Mouse (Mus musculus) heart, embryonic 15.5 days (tissue): ENCODE results near the gene Sdk1. TPM values are rescaled to one million over a fixed set of nuclear protein-coding genes. Genes with fewer than 3 reads are reported as not detected.

Experiments used
- ATAC-seq: fragments of 200-750 bp; cut with Nextera tagmentation; replicated peaks from 2 replicates; pipeline ENCODE4 v1.8.0; 2017; ENCODE audit warnings: low read depth, moderate TSS enrichment; ENCODE audit not compliant: insufficient number of reproducible peaks, insufficient read depth, low FRiP score
- H3K27ac ChIP-seq: fragments of 300-500 bp; sonication (generic); 2 replicates; pipeline ENCODE4 v1.5.1; 2015; ENCODE audit warnings: mild to moderate bottlenecking, inconsistent platforms
- H3K27me3 ChIP-seq: fragments of 300-500 bp; sonication (generic); 2 replicates; pipeline ENCODE4 v1.6.1; 2015; ENCODE audit warnings: inconsistent platforms
- H3K36me3 ChIP-seq: fragments of 300-500 bp; sonication (generic); 2 replicates; pipeline ENCODE4 v1.6.1; 2015; ENCODE audit warnings: mild to moderate bottlenecking, inconsistent platforms
- H3K4me1 ChIP-seq: fragments of 300-500 bp; sonication (generic); replicated peaks from 2 replicates; pipeline ENCODE4 v1.6.1; 2015; ENCODE audit warnings: inconsistent platforms
- H3K4me2 ChIP-seq: fragments of 300-500 bp; sonication (generic); 2 replicates; pipeline ENCODE4 v1.6.1; 2015; ENCODE audit warnings: inconsistent platforms, mild to moderate bottlenecking, moderate library complexity
- H3K4me3 ChIP-seq: fragments of 300-500 bp; sonication (generic); 2 replicates; pipeline ENCODE4 v1.5.1; 2015; ENCODE audit warnings: mild to moderate bottlenecking, inconsistent platforms
- H3K9ac ChIP-seq: fragments of 300-500 bp; sonication (generic); 2 replicates; pipeline ENCODE4 v1.6.1; 2015; ENCODE audit warnings: mild to moderate bottlenecking, inconsistent platforms
- H3K9me3 ChIP-seq: fragments of 300-500 bp; sonication (generic); replicated peaks from 2 replicates; pipeline ENCODE4 v1.6.1; 2016; ENCODE audit warnings: inconsistent platforms
- WGBS: fragments of 180-500 bp; shearing (Covaris S2); methylation state at CpG from one replicate; pipeline ENCODE4 v1.1.7; 2015; ENCODE audit warnings: mixed read lengths; 5-methylcytosine and 5-hydroxymethylcytosine counted together
- polyA plus RNA-seq: library from polyadenylated mRNA; unstranded; fragments of >200 nt; fragmentation: Nextera tagmentation; extraction: Ambion mirVana; gene quantifications from 2 replicates; pipeline ENCODE4 v1.2.1, GENCODE M21; 2015

Sdk1 gene
- polyA plus RNA-seq, 1 experiment from 2014 or later, result 1.5 TPM

DNA sequence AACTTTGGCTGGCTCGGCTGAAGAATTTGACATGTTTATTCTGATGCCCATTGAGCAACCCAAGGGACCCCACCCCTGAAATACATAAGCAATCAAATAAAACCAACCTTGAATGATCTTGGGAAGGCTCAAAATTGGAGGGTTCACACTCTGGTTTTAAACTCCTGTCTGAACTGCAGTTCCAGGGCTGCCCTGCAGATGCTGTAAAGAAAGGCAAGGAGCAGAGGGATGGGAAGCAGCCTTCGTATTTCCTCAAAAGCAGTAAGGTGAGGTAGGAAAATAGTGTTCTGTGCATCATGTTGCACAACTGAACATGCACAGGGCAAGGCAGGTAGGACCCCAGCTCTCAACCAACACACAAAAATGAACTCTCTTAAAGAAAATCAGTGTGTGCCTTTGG is 222.1 kb downstream of the Sdk1 start:
- Histone ChIP-seq H3K4me1 (peaks cover 3% of the 10 kb centered on the region; the same call in 1 of the 2 replicates), H3K27me3 (no peaks in the 10 kb centered on the region), H3K4me2 (no peak overlapping the region), H3K36me3 (no peaks in the 10 kb centered on the region), H3K9me3 (no peaks in the 10 kb centered on the region), H3K9ac (no peak overlapping the region), H3K27ac (no peak overlapping the region), H3K4me3 (no peak overlapping the region)
- 68% methylated on average over 2 of the region's 2 CpGs for WGBS
- ATAC-seq, result no peak

DNA sequence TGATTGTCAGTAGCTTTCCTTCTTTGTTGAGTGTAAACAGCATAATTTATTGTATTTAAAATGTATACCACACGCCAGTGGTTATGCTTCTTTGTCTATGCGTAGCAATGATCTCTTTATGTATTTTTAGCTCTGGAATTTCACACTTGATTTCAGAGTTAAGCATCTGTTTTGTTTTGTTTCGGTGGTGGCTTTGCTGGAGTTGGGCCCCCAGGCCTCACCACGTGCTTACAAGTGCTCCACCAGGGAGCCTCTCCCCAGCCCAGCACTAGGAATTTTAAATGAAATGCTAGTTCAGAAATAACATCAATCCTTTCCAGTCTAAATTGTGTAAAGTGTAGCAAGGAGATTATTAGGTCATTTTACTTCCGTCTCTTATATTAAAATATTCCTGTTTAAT is 227.5 kb downstream of the Sdk1 start:
- Histone ChIP-seq H3K4me3 (no peak overlapping the region), H3K9ac (no peak overlapping the region), H3K9me3 (no peaks in the 10 kb centered on the region), H3K27ac (no peak overlapping the region), H3K4me1 (peaks cover 12% of the 10 kb centered on the region), H3K36me3 (no peaks in the 10 kb centered on the region), H3K4me2 (no peak overlapping the region), H3K27me3 (no peaks in the 10 kb centered on the region)
- 37% methylated on average over 5 of the region's 5 CpGs for whole genome bisulfite sequencing
- ATAC-seq, result no peak

DNA sequence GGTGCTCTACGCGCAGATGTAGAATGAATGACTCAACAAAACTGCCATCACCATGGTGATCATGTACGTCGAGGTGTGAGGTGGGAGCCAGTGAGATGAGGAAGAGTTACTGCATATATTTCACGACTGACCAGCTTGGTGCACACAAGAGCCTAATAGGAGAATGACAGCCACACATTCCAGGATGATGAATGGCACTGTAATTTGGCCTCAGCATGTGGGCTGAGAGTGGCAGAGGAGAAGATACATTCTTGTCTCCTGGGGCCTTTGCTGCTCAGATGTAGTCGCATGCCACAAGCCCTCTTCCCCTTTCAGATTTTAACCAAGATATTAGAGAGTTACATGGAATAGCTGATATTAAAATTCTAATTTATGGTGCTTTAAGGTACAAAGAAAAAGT is 264.0 kb downstream of the Sdk1 start:
- no peak overlapping the region for H3K27ac ChIP-seq
- no peak overlapping the region for H3K4me2 ChIP-seq
- no peak overlapping the region for H3K9ac ChIP-seq
- no peaks in the 10 kb centered on the region for H3K27me3 ChIP-seq
- no peaks in the 10 kb centered on the region for H3K36me3 ChIP-seq
- no peaks in the 10 kb centered on the region for H3K9me3 ChIP-seq
- H3K4me3 ChIP-seq, result no peak overlapping the region
- H3K4me1 ChIP-seq, result no peaks in the 10 kb centered on the region
- WGBS, result 62% methylated on average over 6 of the region's 6 CpGs
- no peak for ATAC-seq

DNA sequence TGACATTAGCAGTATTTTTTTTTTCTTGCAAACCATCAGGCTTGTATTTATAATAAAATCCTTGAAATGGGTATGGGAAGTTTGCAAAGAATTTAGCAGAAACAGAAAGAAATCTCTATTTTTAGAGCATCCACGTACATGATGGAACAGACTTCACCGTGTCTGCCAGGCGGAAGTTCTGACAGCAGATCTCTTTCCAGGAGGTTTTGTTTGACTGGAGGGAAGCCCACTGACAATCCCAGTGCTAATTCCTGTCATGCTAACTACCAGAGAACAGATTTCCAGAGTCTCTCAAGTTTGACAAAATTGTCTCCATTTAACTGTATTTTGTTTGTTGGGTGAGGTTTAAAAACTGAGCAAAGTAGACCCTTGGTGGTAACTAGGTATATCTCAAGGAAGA is 265.1 kb downstream of the Sdk1 start:
- Histone ChIP-seq H3K9me3 (no peaks in the 10 kb centered on the region), H3K9ac (no peak overlapping the region), H3K4me1 (no peaks in the 10 kb centered on the region), H3K27ac (no peak overlapping the region), H3K36me3 (no peaks in the 10 kb centered on the region), H3K4me2 (no peak overlapping the region), H3K4me3 (no peak overlapping the region), H3K27me3 (no peaks in the 10 kb centered on the region)
- ATAC-seq, result no peak
- 67% methylated on average over 3 of the region's 3 CpGs for WGBS

DNA sequence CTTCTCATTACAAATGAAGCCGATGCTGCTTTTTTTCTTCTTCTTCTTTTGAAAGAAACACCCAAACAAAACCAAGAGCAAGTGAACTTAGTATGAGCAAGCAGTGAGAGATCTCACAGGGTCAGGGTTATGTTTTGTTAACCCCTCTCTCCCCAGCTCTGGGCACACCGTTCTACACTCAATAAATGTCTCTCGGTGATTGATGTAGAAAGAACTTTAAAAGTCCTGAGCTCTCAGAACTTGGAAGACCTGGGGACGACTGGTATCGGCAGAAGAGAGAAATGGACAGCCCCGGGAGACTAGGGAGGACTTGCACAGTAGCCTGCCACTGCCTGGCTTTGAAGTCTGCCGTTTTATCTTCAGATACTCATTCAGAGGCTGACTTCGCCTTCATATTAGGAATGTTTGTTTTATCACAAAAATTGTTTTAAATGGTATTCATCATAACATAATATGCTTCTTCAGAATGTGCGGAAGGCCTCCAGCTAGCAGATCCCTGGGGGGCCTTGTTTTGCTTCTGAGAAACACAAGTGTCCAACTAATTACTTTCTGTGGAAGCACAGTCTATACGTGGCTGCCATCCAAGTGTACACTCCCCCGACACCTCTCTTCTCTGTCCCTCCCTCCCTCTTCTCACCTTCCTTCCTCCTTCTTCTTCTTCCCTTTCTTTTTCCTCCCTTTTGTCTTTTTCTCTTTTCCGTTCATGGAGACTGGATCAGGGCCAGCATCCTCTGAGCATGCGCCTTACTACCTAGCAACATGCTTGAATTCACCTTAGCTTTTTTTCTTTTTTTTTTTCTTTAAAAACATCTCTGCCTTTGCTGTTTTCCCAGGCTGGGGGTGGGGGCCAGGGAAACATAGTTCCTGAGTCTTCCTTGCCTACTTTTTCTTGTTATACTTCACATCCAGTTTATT is 283.8 kb downstream of the Sdk1 start:
- H3K4me3 ChIP-seq, result no peak overlapping the region
- H3K27ac ChIP-seq, result no peak overlapping the region
- H3K4me2 ChIP-seq, result peak overlapping the region; percentile 6; the same call in 1 of the 2 replicates
- WGBS, result 34% methylated on average over 13 of the region's 13 CpGs
- H3K36me3 ChIP-seq, result no peaks in the 10 kb centered on the region
- no peak for ATAC-seq
- H3K27me3 ChIP-seq, result no peaks in the 10 kb centered on the region
- no peaks in the 10 kb centered on the region; the same call in 1 of the 2 replicates for H3K9me3 ChIP-seq
- H3K4me1 ChIP-seq, result peaks cover 7% of the 10 kb centered on the region
- no peak overlapping the region for H3K9ac ChIP-seq

DNA sequence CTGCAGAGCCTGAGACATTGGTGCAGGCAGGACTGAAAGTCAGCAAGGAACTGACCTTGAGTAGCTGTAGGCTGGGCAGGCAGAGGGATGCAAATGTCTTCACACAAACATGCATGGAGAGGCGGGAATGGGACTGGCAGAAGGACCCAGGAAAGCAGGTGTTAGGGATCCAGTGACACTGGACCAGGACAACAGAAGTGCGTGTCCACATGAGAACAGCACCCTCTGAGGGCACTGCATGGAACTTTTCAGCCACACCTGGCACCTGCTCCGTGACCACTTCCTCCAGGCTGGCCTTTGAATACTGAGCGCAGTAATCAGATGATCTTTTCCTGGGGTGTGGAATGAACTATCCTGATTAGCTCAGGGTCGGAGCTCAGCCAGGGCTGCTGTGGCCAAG is 298.9 kb downstream of the Sdk1 start:
- Histone ChIP-seq H3K36me3 (no peaks in the 10 kb centered on the region), H3K4me1 (no peaks in the 10 kb centered on the region), H3K9me3 (no peaks in the 10 kb centered on the region), H3K4me3 (no peak overlapping the region), H3K9ac (no peak overlapping the region), H3K27ac (no peak overlapping the region), H3K4me2 (no peak overlapping the region), H3K27me3 (no peaks in the 10 kb centered on the region)
- 55% methylated on average over 5 of the region's 5 CpGs for WGBS
- no peak for ATAC-seq

DNA sequence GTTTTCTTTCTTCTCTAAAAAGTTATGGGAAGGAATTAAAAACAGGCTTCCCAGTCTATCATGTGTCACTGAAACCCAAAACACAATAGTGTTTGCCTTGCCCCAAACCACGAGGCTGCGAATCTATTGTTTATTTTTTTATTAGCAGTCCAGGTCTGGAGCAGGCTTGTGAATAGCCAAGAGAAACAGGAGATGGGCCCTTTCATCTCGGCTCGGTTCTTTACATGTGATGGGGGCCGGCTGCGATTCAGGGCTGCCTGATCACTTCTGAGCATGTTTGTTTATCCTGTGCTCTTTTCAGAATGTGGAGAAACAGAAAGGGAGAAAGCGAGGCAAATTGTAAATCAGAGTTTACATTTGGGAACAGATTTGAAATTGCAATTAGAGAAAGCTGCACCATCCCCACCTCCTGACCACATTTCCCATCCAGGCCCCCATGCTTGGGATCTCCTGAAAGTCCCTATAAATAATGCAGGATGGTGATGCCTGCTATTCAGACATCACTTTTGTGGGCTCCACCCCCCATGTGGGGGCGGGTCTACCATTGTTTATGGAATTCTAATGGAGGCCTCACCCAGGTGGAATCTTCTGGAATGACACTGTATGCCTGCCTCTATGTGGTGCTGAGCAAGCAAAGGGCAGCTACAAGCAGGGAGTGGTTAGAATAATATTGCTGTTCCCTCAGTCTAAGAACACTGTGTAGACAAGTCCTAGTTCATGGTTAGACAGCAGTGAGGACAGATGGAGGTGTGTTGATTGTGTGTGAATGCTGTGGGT is 301.8 kb downstream of the Sdk1 start:
- Histone ChIP-seq H3K36me3 (no peaks in the 10 kb centered on the region), H3K4me2 (no peak overlapping the region), H3K9me3 (no peaks in the 10 kb centered on the region), H3K4me1 (no peaks in the 10 kb centered on the region), H3K4me3 (no peak overlapping the region), H3K9ac (no peak overlapping the region), H3K27ac (no peak overlapping the region), H3K27me3 (no peaks in the 10 kb centered on the region)
- ATAC-seq, result no peak
- 47% methylated on average over 8 of the region's 8 CpGs for WGBS

DNA sequence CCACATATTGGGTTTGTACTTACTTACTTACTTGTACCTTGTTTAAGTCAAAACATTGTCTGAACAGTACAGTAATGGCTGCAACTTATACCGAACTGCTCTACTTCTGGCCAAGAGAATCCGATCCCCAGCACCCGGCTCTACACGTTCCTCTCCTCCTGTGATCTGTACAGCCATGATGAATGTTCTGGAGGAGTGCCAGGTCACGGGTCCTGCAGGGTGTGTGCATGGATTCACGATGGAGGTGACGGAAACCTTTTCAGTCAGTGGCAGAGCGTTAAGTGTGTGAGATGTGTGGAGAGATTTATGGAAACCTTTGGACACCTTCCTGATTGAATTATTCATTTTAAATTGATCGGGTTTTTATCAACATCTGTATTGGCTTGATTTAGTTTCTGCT is 312.2 kb downstream of the Sdk1 start:
- Histone ChIP-seq H3K9ac (no peak overlapping the region), H3K4me2 (no peak overlapping the region), H3K27ac (no peak overlapping the region), H3K9me3 (no peaks in the 10 kb centered on the region), H3K4me1 (peaks cover 25% of the 10 kb centered on the region), H3K27me3 (no peaks in the 10 kb centered on the region), H3K4me3 (no peak overlapping the region), H3K36me3 (no peaks in the 10 kb centered on the region)
- 65% methylated on average over 9 of the region's 9 CpGs for WGBS
- no peak for ATAC-seq

DNA sequence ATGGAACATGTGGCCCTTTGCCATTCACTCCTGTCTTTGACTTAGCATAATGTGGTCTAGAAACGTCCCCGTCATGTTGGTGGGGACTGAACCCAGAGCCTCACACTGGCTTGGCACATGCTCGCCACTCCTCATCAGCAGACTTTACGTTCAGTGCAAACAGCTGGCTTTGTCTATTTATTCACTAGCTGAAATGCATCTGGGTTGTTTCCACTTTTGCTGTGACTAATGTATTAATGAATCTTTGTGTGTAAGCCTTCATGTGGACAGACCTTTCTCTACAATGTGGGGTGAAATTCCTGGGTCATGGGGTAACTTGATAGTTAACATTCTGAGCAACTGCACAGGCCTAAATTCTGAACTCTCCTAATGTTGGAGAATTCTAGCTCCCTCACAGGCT is 317.4 kb downstream of the Sdk1 start:
- Histone ChIP-seq H3K9ac (no peak overlapping the region), H3K27ac (no peak overlapping the region), H3K4me1 (peaks cover 41% of the 10 kb centered on the region), H3K27me3 (no peaks in the 10 kb centered on the region), H3K36me3 (no peaks in the 10 kb centered on the region), H3K4me2 (no peak overlapping the region), H3K9me3 (no peaks in the 10 kb centered on the region), H3K4me3 (no peak overlapping the region)
- ATAC-seq, result no peak
- 82% methylated on average over 4 of the region's 4 CpGs for WGBS

DNA sequence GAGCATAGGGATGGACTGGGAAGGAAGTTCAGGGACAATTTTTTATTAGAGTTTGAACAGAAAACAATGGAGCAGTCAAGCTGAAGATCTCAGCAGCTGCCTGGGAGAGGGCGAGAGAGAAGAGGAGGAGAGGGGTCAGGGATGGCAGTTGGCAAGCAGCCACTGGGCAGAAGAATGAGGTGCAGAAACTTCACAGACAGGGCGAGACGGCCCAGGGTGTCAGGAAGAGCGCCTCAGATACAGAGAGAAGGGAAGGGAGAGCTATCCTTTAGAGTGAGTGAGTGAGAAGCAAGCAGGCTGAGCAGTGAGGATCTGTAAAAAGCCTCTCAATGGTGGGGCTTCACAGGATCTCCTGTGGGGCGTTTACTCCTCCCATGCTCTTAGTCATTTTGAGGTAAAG is 319.0 kb downstream of the Sdk1 start:
- H3K9ac ChIP-seq, result no peak overlapping the region
- H3K27ac ChIP-seq, result no peak overlapping the region
- peaks cover 38% of the 10 kb centered on the region for H3K4me1 ChIP-seq
- no peak overlapping the region for H3K4me3 ChIP-seq
- no peaks in the 10 kb centered on the region for H3K9me3 ChIP-seq
- ATAC-seq, result no peak
- WGBS, result 18% methylated on average over 5 of the region's 5 CpGs
- no peak overlapping the region for H3K4me2 ChIP-seq
- no peaks in the 10 kb centered on the region for H3K36me3 ChIP-seq
- H3K27me3 ChIP-seq, result no peaks in the 10 kb centered on the region

DNA sequence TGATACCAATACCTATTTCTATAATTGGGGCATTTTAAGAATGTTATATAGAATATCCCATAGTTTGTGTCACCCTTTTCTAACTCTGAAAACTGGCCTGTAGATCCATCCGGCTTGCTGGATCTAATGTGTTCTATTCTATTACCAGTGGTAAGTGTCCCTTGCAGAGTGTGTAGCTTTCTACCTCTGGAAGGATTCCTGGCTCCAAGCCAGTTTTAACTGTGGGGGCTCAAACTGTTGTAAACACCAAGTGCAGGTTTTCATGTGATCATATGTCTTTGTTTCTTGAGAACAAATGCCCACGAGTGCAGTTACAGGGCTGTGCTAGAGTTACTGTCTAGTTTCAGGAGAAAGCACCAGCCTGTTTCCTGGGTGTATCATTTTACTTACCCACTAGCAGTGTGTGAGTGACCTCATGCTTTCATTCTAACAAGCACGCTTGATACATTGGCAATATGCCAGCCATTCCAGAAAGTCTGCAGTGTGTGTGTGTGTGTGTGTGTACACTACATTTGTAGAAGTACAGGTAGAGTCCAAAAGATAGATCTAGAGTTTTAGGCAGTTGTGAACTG is 320.8 kb downstream of the Sdk1 start:
- Histone ChIP-seq H3K9me3 (no peaks in the 10 kb centered on the region), H3K4me1 (peaks cover 21% of the 10 kb centered on the region), H3K9ac (no peak overlapping the region), H3K27ac (peak overlapping the region; percentile 47), H3K36me3 (no peaks in the 10 kb centered on the region), H3K4me2 (no peak overlapping the region), H3K27me3 (no peaks in the 10 kb centered on the region), H3K4me3 (no peak overlapping the region)
- ATAC-seq, result no peak
- 24% methylated on average over 3 of the region's 3 CpGs for WGBS
